Mouse (Mus musculus): Measurements from ENCODE around the gene Zfp810.

DNA sequence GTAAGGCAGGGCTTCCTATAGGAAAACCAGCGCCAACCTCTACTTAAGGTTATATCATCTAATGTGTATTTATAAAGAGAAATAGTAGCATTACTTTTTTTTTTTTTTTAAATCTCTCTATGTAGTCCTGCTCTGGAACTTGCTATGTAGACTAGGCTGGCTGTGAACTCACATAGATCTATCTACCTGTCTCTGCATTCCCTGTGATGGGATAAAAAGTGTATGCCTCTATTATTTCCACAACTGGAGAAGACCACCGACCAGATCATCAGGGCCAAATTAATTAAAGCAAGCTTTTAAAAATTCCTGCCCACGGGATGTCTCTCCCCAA lies 47.4 kb downstream of the Zfp810 start:
- no peak for TF ChIP-seq CTCF (IDR thresholded peaks at IDR 0.05; ENCODE audit: low read depth)
- TF ChIP-seq EP300 (optimal IDR thresholded peaks at IDR 0.05): no peak
